Mouse (Mus musculus) cerebellum, adult 2 months (tissue): ENCODE measurements at regions not wholly inside any gene's neighbourhood (a gene's known extent, or its start where the extent isn't known, plus 50 kb on each side); places are given as distances from the start of the nearest gene placed in this dataset.

ENCODE experiments used
- CTCF ChIP-seq: fragments of 200-500 bp; IDR thresholded peaks from 2 replicates; pipeline ENCODE4 v1.5.1; 2011; ENCODE audit warnings: low read depth, mild to moderate bottlenecking, control low read depth, low read length, moderate library complexity, borderline replicate concordance; ENCODE audit not compliant: insufficient read depth
- POLR2A ChIP-seq: fragments of 200-500 bp; IDR thresholded peaks from 2 replicates; pipeline ENCODE4 v1.6.1; 2011; ENCODE audit warnings: low read length, control low read depth, borderline replicate concordance; ENCODE audit not compliant: insufficient read depth

DNA sequence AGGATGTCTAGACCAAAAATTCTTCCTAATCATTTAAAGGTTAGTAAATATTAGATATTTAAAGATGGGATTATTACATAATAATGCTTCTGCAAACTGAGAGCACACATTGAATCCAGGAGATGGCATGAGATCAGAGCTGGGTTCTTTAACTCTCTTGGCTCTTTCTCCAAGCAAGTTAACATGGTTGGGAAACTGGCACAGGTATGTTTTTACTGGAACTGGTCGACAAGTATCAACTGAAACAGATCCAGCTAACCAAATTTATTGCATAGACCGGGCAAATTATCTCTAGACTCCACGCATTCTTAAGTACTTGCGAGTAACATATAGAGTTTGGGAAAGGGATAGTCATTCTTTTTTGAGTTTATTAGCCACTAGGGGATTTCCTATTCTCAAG, 666.8 kb downstream of the Cdh11 start:
- TF ChIP-seq CTCF (no peak), POLR2A (no peak)
